Mouse (Mus musculus): ENCODE measurements around the gene Nr2c2ap. TPM values are rescaled to one million over a fixed set of nuclear protein-coding genes. Genes with fewer than 3 reads are reported as not detected.
A peak's percentile ranks its signal among the peaks of the same experiment; 100 is the strongest.

The Nr2c2ap gene
- polyA plus RNA-seq, 1 experiment from 2014 or later = 46.0 TPM

DNA sequence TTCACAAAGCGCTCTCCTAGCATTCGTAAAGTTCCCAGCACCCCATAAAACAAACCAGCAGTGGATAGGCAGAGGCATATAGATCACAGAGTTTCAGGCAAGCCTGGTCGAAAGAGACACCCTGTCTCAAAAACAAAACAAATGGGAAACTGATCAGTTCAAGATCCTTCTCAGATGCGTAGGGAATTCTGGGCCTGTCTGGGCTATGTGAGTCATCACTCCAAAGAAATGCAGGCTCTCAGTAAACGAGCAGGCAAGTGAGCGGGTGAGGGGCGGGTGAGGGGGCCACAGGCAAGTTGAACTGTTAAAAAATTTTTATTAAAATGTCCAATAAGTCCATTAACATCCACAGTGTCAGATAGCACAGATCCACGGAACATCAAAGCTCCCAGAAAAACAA is 38.3 kb upstream of the Nr2c2ap start:
- peaks cover 44% of the 10 kb centered on the region for H3K36me3 ChIP-seq (ENCODE audit: control insufficient read depth, insufficient read depth, low read length)
- H3K27ac ChIP-seq (ENCODE audit: low read depth, low read length) = no peak overlapping the region
- peaks cover 4% of the 10 kb centered on the region for H3K4me1 ChIP-seq (ENCODE audit: control insufficient read depth, insufficient read depth, low read length)
- H3K9me3 ChIP-seq (replicated peaks; ENCODE audit: control insufficient read depth, low read length) = no peaks in the 10 kb centered on the region; the same call in 1 of the 2 replicates
- ATAC-seq (no peak), DNase-seq (ENCODE audit: low spot score) (no peak)
- H3K27me3 ChIP-seq (replicated peaks; ENCODE audit: control insufficient read depth, insufficient read depth, low read length) = peaks cover 11% of the 10 kb centered on the region
- no peak overlapping the region for H3K4me2 ChIP-seq (ENCODE audit: low read length)
- H3K9ac ChIP-seq (ENCODE audit: low read length) = no peak overlapping the region
- no peak overlapping the region for H3K4me3 ChIP-seq (ENCODE audit: low read depth, low read length)
- WGBS = 62% methylated on average over 8 of the region's 8 CpGs

DNA sequence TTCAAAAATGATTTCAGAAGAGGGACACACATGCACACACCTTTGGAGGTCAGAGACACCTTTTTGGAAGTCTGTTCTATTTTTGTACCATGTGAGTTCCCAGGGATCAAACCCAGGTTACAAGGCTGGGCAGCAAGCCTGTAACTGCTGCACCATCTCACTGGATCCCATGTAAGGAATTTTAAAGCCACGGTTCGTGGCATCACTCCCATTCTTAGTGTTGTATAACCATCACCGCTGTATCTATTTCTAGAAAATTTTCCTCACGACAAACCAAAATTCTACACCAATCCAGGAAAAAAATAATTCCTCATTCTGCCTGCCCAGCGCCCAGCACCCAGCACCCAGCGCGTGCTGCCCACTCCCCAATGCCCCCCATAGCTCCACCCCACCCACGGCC is 31.9 kb upstream of the Nr2c2ap start:
- ATAC-seq = no peak
- H3K4me1 ChIP-seq (ENCODE audit: control insufficient read depth, insufficient read depth, low read length) = no peaks in the 10 kb centered on the region
- no peak overlapping the region for H3K4me3 ChIP-seq (ENCODE audit: low read depth, low read length)
- WGBS = 83% methylated on average over 8 of the region's 8 CpGs
- no peak overlapping the region for H3K4me2 ChIP-seq (ENCODE audit: low read length)
- peaks cover 4% of the 10 kb centered on the region; the same call in 1 of the 2 replicates for H3K9me3 ChIP-seq (replicated peaks; ENCODE audit: control insufficient read depth, low read length)
- no peak overlapping the region for H3K27ac ChIP-seq (ENCODE audit: low read depth, low read length)
- H3K9ac ChIP-seq (ENCODE audit: low read length) = no peak overlapping the region
- H3K27me3 ChIP-seq (replicated peaks; ENCODE audit: control insufficient read depth, insufficient read depth, low read length) = no peaks in the 10 kb centered on the region
- no peak for DNase-seq (ENCODE audit: low spot score)
- peaks cover 98% of the 10 kb centered on the region for H3K36me3 ChIP-seq (ENCODE audit: control insufficient read depth, insufficient read depth, low read length)

DNA sequence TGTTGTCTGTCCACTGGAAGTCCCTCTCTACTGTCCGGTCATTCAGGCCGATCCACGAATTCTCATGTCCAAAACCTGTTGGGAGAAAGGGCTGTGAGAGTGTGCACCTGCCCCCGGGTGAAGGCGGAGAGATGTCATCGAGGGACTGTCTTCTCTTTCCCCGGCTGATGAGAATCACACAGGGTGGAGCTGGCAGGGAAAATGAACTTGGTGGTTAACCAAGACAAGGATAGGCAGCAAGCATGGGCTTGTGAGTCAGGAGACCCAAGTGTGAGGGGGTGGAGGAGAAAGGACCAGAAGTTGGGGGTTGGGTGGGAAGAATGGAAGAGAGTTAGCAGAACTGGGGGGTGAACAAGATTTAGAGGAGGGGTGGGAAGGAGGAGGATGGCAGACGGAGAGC is 30.9 kb upstream of the Nr2c2ap start:
- no peak for ATAC-seq
- Histone ChIP-seq H3K4me2 (ENCODE audit: low read length) (no peak overlapping the region), H3K27ac (ENCODE audit: low read depth, low read length) (no peak overlapping the region), H3K27me3 (replicated peaks; ENCODE audit: control insufficient read depth, insufficient read depth, low read length) (no peaks in the 10 kb centered on the region), H3K4me1 (ENCODE audit: control insufficient read depth, insufficient read depth, low read length) (peaks cover 3% of the 10 kb centered on the region; the same call in 1 of the 2 replicates), H3K36me3 (ENCODE audit: control insufficient read depth, insufficient read depth, low read length) (peaks cover 98% of the 10 kb centered on the region), H3K9me3 (replicated peaks; ENCODE audit: control insufficient read depth, low read length) (peaks cover 4% of the 10 kb centered on the region; the same call in 1 of the 2 replicates), H3K9ac (ENCODE audit: low read length) (no peak overlapping the region), H3K4me3 (ENCODE audit: low read depth, low read length) (no peak overlapping the region)
- 91% methylated on average over 8 of the region's 8 CpGs for WGBS
- DNase-seq (ENCODE audit: low spot score) = no peak

DNA sequence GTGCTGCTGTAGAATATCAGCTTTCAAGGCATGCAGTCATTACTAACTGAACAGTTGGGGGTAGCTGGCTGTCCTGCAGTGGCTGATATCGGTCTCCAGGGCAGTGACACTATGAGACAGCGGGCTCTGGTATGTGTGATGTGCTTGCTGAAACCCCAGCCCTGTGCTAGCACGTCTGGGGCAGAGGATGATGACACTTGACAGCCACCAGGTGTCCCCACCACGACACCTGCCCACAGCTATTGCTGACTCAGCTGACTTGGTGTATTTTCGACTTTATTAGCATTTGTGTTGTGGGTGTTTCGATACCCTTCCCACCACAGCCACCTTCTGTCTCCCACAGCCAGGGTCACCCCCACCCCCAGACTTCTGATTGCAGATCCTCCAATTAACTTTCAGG is 26.6 kb upstream of the Nr2c2ap start:
- no peak overlapping the region for H3K27ac ChIP-seq (ENCODE audit: low read depth, low read length)
- H3K4me1 ChIP-seq (ENCODE audit: control insufficient read depth, insufficient read depth, low read length) = peaks cover 3% of the 10 kb centered on the region; the same call in 1 of the 2 replicates
- no peak overlapping the region for H3K4me2 ChIP-seq (ENCODE audit: low read length)
- DNase-seq (ENCODE audit: low spot score) (no peak), ATAC-seq (peak; percentile 43; the same call in 1 of the 2 replicates)
- H3K27me3 ChIP-seq (replicated peaks; ENCODE audit: control insufficient read depth, insufficient read depth, low read length) = no peaks in the 10 kb centered on the region
- no peaks in the 10 kb centered on the region for H3K9me3 ChIP-seq (replicated peaks; ENCODE audit: control insufficient read depth, low read length)
- 18% methylated on average over 6 of the region's 6 CpGs for WGBS
- H3K9ac ChIP-seq (ENCODE audit: low read length) = no peak overlapping the region
- H3K4me3 ChIP-seq (ENCODE audit: low read depth, low read length) = no peak overlapping the region
- H3K36me3 ChIP-seq (ENCODE audit: control insufficient read depth, insufficient read depth, low read length) = peaks cover 98% of the 10 kb centered on the region

DNA sequence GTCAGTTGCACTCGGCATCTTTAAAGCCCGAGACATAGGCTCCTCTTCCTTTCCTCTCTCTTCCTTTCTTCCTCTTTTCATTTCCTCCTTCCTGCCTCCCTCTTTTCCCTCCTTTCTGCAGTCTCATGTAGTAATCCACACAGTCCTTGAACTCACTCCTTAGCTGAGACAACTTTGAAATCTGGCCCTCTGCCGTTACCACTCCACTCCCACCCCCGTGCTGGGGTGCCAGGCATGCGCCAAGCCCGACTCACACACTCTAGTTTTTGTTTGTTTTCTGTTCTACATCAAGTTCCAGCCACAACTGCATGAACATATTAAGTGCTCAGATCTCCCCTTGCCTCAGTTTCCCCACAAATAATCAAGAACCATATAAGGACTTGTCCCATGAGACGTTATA is 26.2 kb upstream of the Nr2c2ap start:
- no peaks in the 10 kb centered on the region for H3K27me3 ChIP-seq (replicated peaks; ENCODE audit: control insufficient read depth, insufficient read depth, low read length)
- H3K4me3 ChIP-seq (ENCODE audit: low read depth, low read length) = no peak overlapping the region
- no peaks in the 10 kb centered on the region for H3K9me3 ChIP-seq (replicated peaks; ENCODE audit: control insufficient read depth, low read length)
- no peak for ATAC-seq
- peaks cover 98% of the 10 kb centered on the region for H3K36me3 ChIP-seq (ENCODE audit: control insufficient read depth, insufficient read depth, low read length)
- WGBS = 81% methylated on average over 7 of the region's 7 CpGs
- peaks cover 3% of the 10 kb centered on the region; the same call in 1 of the 2 replicates for H3K4me1 ChIP-seq (ENCODE audit: control insufficient read depth, insufficient read depth, low read length)
- H3K4me2 ChIP-seq (ENCODE audit: low read length) = no peak overlapping the region
- no peak overlapping the region for H3K27ac ChIP-seq (ENCODE audit: low read depth, low read length)
- H3K9ac ChIP-seq (ENCODE audit: low read length) = no peak overlapping the region
- no peak for DNase-seq (ENCODE audit: low spot score)

DNA sequence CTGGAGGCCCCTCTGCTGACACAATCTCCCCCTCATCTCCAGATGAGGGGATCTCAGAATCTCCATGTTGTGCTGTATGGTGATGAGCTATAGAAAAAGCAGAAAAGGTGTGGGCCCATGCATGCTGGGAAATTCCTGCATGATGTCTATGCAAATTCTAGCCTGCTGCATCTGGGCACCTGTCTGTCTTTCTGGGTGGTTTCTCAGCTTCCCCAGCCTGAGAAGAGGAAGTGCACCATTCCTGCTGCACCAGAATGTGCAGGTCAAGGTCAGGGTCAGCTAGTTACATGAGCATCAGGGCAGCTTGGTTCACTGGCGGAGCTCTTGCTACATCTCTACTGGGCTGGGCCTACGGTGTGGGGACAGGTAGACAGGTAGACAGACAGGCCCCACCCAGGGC is 20.7 kb upstream of the Nr2c2ap start:
- no peaks in the 10 kb centered on the region for H3K9me3 ChIP-seq (replicated peaks; ENCODE audit: control insufficient read depth, low read length)
- no peak overlapping the region for H3K4me3 ChIP-seq (ENCODE audit: low read depth, low read length)
- no peak overlapping the region for H3K4me2 ChIP-seq (ENCODE audit: low read length)
- 94% methylated on average over 2 of the region's 2 CpGs for WGBS
- peaks cover 3% of the 10 kb centered on the region; the same call in 1 of the 2 replicates for H3K4me1 ChIP-seq (ENCODE audit: control insufficient read depth, insufficient read depth, low read length)
- H3K27me3 ChIP-seq (replicated peaks; ENCODE audit: control insufficient read depth, insufficient read depth, low read length) = 0 out of 2 replicates have a peak, but pooled peaks cover 8% of the 10 kb centered on the region
- no peak overlapping the region; the same call in 1 of the 2 replicates for H3K9ac ChIP-seq (ENCODE audit: low read length)
- no peak overlapping the region for H3K27ac ChIP-seq (ENCODE audit: low read depth, low read length)
- ATAC-seq (no peak), DNase-seq (ENCODE audit: low spot score) (no peak)
- peaks cover 99% of the 10 kb centered on the region for H3K36me3 ChIP-seq (ENCODE audit: control insufficient read depth, insufficient read depth, low read length)

DNA sequence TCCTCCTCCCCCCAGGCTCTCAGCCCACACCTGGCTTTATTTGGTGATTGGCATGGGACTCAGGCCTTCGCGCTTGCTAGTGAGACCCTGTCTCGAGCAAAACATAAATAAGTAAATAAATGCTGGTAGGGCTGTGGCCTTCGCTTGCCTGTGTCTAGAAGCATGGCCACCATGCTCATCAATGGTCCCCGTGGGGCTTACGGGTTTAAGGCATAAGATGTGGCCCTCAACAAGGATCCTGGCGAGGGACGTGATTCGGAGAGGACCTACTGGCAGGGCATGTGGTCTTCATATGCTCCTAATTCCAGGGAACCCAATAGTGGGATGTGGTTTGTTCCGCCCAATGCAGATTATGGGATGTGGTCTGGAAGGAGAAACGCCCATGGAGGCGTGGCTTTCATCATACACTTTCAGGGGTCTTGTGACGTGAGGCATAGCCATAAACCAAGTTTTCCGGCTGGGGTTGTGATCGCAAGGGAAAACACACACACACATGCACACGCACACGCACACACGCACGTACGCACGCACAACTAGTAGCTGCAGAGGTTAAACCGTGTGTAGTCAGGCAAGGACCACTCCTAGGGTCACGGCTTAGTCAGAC is 19.8 kb upstream of the Nr2c2ap start:
- Histone ChIP-seq H3K27ac (ENCODE audit: low read depth, low read length) (no peak overlapping the region), H3K9ac (ENCODE audit: low read length) (no peak overlapping the region), H3K27me3 (replicated peaks; ENCODE audit: control insufficient read depth, insufficient read depth, low read length) (0 out of 2 replicates have a peak, but pooled peaks cover 8% of the 10 kb centered on the region), H3K36me3 (ENCODE audit: control insufficient read depth, insufficient read depth, low read length) (peaks cover 100% of the 10 kb centered on the region), H3K4me3 (ENCODE audit: low read depth, low read length) (no peak overlapping the region), H3K9me3 (replicated peaks; ENCODE audit: control insufficient read depth, low read length) (no peaks in the 10 kb centered on the region), H3K4me1 (ENCODE audit: control insufficient read depth, insufficient read depth, low read length) (peaks cover 3% of the 10 kb centered on the region; the same call in 1 of the 2 replicates), H3K4me2 (ENCODE audit: low read length) (no peak overlapping the region)
- 67% methylated on average over 23 of the region's 23 CpGs for WGBS
- no peak for DNase-seq (ENCODE audit: low spot score)
- no peak for ATAC-seq

DNA sequence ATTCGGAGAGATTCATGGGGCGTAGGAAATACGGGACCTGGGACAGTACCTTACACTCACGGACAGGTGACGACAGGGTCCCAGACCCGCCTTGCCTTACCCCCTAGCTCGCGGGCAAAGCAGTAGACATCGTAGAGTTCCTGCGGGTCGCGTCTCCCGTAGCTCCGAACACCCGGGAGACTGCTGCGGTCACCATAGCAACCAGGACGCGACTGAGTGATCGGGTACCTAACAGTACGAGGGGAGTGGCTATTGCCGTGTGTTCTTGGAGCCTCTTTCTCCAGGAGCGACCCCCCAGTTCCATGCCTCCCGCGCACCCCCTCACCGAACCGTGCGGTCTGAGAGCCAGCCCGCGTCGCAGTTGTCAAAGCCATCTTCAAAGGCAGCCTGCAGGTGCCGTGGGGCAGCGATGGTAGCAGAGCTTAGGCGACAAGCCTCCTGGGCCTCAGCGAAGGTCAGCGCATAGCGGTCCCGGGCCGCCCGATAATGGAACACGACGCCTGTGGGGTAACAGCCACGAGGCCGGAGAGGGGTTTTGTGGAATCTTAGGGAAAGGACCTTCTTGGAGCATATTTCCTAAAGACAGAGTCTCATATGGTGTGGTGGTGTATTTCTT is 18.6 kb upstream of the Nr2c2ap start:
- Histone ChIP-seq H3K4me3 (ENCODE audit: low read depth, low read length) (no peak overlapping the region), H3K9me3 (replicated peaks; ENCODE audit: control insufficient read depth, low read length) (no peaks in the 10 kb centered on the region), H3K9ac (ENCODE audit: low read length) (peak overlapping the region; percentile 13; the same call in 1 of the 2 replicates), H3K27ac (ENCODE audit: low read depth, low read length) (no peak overlapping the region), H3K4me1 (ENCODE audit: control insufficient read depth, insufficient read depth, low read length) (peaks cover 10% of the 10 kb centered on the region), H3K4me2 (ENCODE audit: low read length) (no peak overlapping the region), H3K36me3 (ENCODE audit: control insufficient read depth, insufficient read depth, low read length) (peaks cover 93% of the 10 kb centered on the region), H3K27me3 (replicated peaks; ENCODE audit: control insufficient read depth, insufficient read depth, low read length) (0 out of 2 replicates have a peak, but pooled peaks cover 8% of the 10 kb centered on the region)
- WGBS = 12% methylated on average over 43 of the region's 43 CpGs
- ATAC-seq (peak; percentile 44; the same call in 1 of the 2 replicates), DNase-seq (ENCODE audit: low spot score) (peak; percentile 53)

DNA sequence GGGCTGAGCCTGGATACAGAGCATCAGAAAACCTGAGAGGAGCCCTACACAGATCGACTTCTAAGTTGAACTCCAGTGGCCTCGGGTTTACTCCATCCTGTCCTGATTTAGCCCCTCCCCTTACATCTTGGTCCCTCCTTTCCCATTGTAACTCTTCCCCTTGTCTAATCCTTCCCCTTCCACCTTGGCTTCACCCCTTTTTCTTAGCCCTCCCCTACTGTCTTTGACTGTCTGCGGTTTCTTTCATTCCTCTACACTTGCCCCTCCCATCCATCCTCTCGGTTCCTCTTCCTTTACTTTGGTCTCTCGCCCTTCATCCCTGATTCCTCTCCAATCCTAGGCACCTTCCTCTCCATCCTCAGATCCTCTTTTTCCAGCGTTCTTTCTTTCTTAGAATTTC is 16.6 kb upstream of the Nr2c2ap start:
- ATAC-seq (no peak), DNase-seq (ENCODE audit: low spot score) (no peak)
- Histone ChIP-seq H3K36me3 (ENCODE audit: control insufficient read depth, insufficient read depth, low read length) (peaks cover 73% of the 10 kb centered on the region), H3K9ac (ENCODE audit: low read length) (no peak overlapping the region), H3K4me1 (ENCODE audit: control insufficient read depth, insufficient read depth, low read length) (peaks cover 21% of the 10 kb centered on the region), H3K27me3 (replicated peaks; ENCODE audit: control insufficient read depth, insufficient read depth, low read length) (0 out of 2 replicates have a peak, but pooled peaks cover 8% of the 10 kb centered on the region), H3K27ac (ENCODE audit: low read depth, low read length) (no peak overlapping the region), H3K4me2 (ENCODE audit: low read length) (no peak overlapping the region), H3K9me3 (replicated peaks; ENCODE audit: control insufficient read depth, low read length) (no peaks in the 10 kb centered on the region), H3K4me3 (ENCODE audit: low read depth, low read length) (no peak overlapping the region)
- WGBS = 24% methylated on average over 6 of the region's 6 CpGs
